Mouse (Mus musculus) neural tube, embryonic 11.5 days (tissue): ENCODE measurements around the gene Klhl35. TPM values are rescaled to one million over a fixed set of nuclear protein-coding genes. Genes with fewer than 3 reads are reported as not detected.
A peak's percentile ranks its signal among the peaks of the same experiment; 100 is the strongest.
"Not testable (repeated sequence)": the region's sequence is repeated elsewhere in the genome, so short reads cannot be mapped to it uniquely, and the experiment has no call there.

Experiments used
- ATAC-seq: fragments of 200-750 bp; cut with Nextera tagmentation; 2 replicates; pipeline ENCODE4 v1.8.0; 2017; ENCODE audit warnings: moderate number of reproducible peaks, mild to moderate bottlenecking, moderate TSS enrichment, moderate library complexity; ENCODE audit not compliant: insufficient read depth, low FRiP score, low TSS enrichment
- DNase-seq: peaks from one replicate; pipeline ENCODE4 v3.0.0-alpha.2; 2015; ENCODE audit warnings: low spot score
- H3K27ac ChIP-seq: fragments of 300-500 bp; sonication (generic); 2 replicates; pipeline ENCODE4 v1.5.1; 2014; ENCODE audit warnings: low read depth, mild to moderate bottlenecking, low read length
- H3K27me3 ChIP-seq: fragments of 300-500 bp; sonication (generic); 2 replicates; pipeline ENCODE4 v1.6.1; 2014; ENCODE audit warnings: mild to moderate bottlenecking, low read length, mixed read lengths; ENCODE audit not compliant: control insufficient read depth, insufficient read depth
- H3K36me3 ChIP-seq: fragments of 300-500 bp; sonication (generic); 2 replicates; pipeline ENCODE4 v1.6.1; 2014; ENCODE audit warnings: mild to moderate bottlenecking, low read length, moderate library complexity, mixed read lengths; ENCODE audit not compliant: control insufficient read depth, insufficient read depth
- H3K4me1 ChIP-seq: fragments of 300-500 bp; sonication (generic); 2 replicates; pipeline ENCODE4 v1.6.1; 2014; ENCODE audit warnings: low read length, mixed read lengths; ENCODE audit not compliant: control insufficient read depth, insufficient read depth
- H3K4me2 ChIP-seq: fragments of 300-500 bp; sonication (generic); 2 replicates; pipeline ENCODE4 v1.6.1; 2014; ENCODE audit warnings: low read depth, mild to moderate bottlenecking, moderate library complexity
- H3K4me3 ChIP-seq: fragments of 300-500 bp; sonication (generic); 2 replicates; pipeline ENCODE4 v1.5.1; 2014; ENCODE audit warnings: low read depth, low read length
- H3K9ac ChIP-seq: fragments of 300-500 bp; sonication (generic); 2 replicates; pipeline ENCODE4 v1.6.1; 2014; ENCODE audit warnings: mild to moderate bottlenecking, low read length
- H3K9me3 ChIP-seq: fragments of 300-500 bp; sonication (generic); 2 replicates; pipeline ENCODE4 v1.6.1; 2016; ENCODE audit warnings: low read length; ENCODE audit not compliant: control insufficient read depth
- WGBS: fragments of 180-500 bp; shearing (Covaris S2); extraction: QIAGEN DNeasy Blood & Tissue Kit; methylation state at CpG from one replicate; pipeline ENCODE4 v1.1.7; 2014; 5-methylcytosine and 5-hydroxymethylcytosine counted together
- polyA plus RNA-seq: library from polyadenylated mRNA; unstranded; fragments of >200 nt; fragmentation: Nextera tagmentation; extraction: Ambion mirVana; gene quantifications from 2 replicates; pipeline ENCODE4 v1.2.1, GENCODE M21; 2014

Gene Klhl35
- polyA plus RNA-seq, 1 experiment from 2014 or later: 31.4 TPM

DNA sequence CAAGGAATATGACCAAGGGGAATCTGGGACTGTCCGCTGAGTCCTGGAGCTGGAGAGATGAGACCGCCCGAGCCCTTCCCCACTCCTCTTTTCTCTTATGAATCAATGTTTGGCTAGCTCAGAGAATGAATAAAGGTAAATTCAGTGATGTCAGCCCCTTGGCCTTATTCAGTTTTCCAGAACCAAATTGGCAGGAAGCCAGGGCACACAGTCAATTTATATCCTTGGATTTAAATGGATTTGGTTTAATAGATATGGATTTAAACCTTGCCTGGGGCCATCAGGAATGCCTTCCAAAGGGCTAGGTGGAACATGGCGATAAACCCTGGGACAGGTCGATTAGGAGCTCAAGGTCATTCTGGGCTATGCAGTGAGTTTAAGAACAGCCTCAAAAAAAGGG lies 23.9 kb downstream of the Klhl35 start:
- Histone ChIP-seq H3K27ac (no peak overlapping the region), H3K4me3 (no peak overlapping the region), H3K4me2 (no peak overlapping the region), H3K4me1 (no peaks in the 10 kb centered on the region), H3K27me3 (no peaks in the 10 kb centered on the region), H3K9ac (no peak overlapping the region), H3K9me3 (no peaks in the 10 kb centered on the region), H3K36me3 (no peaks in the 10 kb centered on the region)
- WGBS: 84% methylated on average over 5 of the region's 5 CpGs
- DNase-seq (no peak), ATAC-seq (no peak)

DNA sequence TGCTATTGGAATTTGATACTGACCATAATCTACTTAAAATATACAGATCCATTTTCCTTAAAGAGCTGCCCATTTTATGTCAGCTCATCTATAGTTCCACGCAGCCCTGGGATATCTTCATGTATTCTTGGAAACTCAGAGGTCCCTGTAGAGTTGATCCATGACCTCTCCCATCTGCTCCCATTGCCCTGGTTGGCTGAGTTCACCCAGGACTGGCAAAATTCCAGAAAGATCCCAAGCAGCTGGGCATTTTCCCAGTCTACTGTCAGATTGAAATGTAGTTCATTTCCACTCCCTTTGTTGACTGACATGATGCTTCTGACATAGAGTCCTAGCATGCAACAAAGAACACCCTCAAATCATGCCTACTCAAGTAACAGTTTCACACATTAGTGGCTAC lies 33.3 kb downstream of the Klhl35 start:
- no peak for ATAC-seq
- H3K4me3 ChIP-seq: no peak overlapping the region
- 65% methylated on average over 1 of the region's 1 CpGs for WGBS

DNA sequence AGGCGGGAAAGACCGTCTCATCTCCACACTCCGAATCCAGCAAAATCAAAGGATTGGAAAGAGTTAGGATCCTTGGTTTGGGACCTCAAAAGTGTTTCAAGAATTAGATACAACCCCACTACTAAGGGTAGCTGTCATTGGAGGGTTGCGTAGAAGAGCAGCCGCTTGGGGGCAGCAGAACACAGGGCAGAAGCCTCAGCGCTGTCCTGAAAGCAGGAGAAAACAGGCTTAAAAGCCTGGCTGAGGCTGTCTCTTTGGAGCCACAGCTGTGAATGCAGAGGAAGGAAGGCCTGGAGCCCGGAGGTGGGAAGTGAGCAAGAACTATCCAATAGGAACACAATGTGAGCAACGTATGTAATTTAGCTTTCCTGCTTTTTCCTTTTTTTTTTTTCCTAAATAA lies 34.4 kb downstream of the Klhl35 start:
- peak; percentile 87 for DNase-seq
- no peak overlapping the region for H3K9ac ChIP-seq
- H3K4me3 ChIP-seq: no peak overlapping the region
- WGBS: 3% methylated on average over 8 of the region's 8 CpGs
- H3K4me1 ChIP-seq: no peaks in the 10 kb centered on the region
- H3K27ac ChIP-seq: no peak overlapping the region
- no peak overlapping the region for H3K4me2 ChIP-seq
- no peaks in the 10 kb centered on the region for H3K9me3 ChIP-seq
- no peaks in the 10 kb centered on the region for H3K36me3 ChIP-seq
- no peaks in the 10 kb centered on the region for H3K27me3 ChIP-seq
- no peak for ATAC-seq

More for the DNA sequence above, 33.3 kb downstream of the Klhl35 start:
- Histone ChIP-seq H3K9me3 (no peaks in the 10 kb centered on the region), H3K27ac (no peak overlapping the region), H3K4me1 (no peaks in the 10 kb centered on the region), H3K9ac (no peak overlapping the region), H3K36me3 (no peaks in the 10 kb centered on the region), H3K4me2 (no peak overlapping the region), H3K27me3 (no peaks in the 10 kb centered on the region)
- DNase-seq: no peak

DNA sequence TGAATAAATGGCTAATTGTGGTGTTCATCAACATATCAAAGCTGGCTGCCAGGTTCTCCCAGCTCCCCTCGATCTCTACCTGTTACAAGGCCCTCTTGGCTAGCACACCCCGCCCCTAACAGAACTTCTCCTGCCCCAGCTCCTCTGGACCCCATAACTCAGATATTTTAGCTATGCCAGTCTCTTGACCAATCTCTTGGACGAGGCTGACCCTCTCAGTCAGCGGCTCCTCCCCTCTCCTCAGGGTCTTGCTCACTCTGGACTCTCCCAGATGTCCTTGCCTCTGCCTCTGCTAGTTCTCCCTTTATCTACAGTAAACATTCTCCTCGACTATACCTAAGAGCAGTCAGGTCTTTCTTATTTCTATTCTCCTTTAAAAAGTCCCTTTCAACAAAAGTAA lies 34.9 kb downstream of the Klhl35 start:
- no peak for DNase-seq
- Histone ChIP-seq H3K4me1 (no peaks in the 10 kb centered on the region), H3K9ac (no peak overlapping the region), H3K4me2 (no peak overlapping the region), H3K9me3 (no peaks in the 10 kb centered on the region), H3K27me3 (no peaks in the 10 kb centered on the region), H3K4me3 (no peak overlapping the region), H3K27ac (no peak overlapping the region; the same call in 1 of the 2 replicates), H3K36me3 (no peaks in the 10 kb centered on the region)
- ATAC-seq: no peak
- WGBS: 25% methylated on average over 5 of the region's 5 CpGs

DNA sequence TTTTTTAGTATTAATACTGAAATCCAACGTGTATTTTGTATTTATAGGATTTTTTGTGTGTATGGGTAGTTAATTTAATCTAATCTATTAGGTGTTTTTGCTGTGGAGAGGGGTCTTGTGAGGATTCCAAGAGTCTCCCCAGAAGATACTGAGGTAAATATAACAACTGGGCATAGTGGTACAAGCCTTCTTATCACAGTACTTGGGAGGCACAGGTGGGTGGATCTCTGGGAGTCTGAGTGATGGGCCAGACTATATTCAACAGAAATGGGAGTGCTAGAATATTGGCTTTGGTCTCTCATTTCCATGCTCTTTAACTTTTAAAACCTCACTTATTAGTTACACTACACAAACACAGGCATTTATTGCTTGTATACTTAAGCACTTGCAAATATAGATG lies 35.3 kb downstream of the Klhl35 start:
- H3K9ac ChIP-seq: no peak overlapping the region
- no peak overlapping the region for H3K4me3 ChIP-seq
- H3K27me3 ChIP-seq: no peaks in the 10 kb centered on the region
- no peak overlapping the region for H3K27ac ChIP-seq
- no peak for DNase-seq
- H3K9me3 ChIP-seq: no peaks in the 10 kb centered on the region
- no peaks in the 10 kb centered on the region for H3K36me3 ChIP-seq
- WGBS: 46% methylated on average over 1 of the region's 1 CpGs
- H3K4me1 ChIP-seq: no peaks in the 10 kb centered on the region
- ATAC-seq: no peak
- H3K4me2 ChIP-seq: no peak overlapping the region

DNA sequence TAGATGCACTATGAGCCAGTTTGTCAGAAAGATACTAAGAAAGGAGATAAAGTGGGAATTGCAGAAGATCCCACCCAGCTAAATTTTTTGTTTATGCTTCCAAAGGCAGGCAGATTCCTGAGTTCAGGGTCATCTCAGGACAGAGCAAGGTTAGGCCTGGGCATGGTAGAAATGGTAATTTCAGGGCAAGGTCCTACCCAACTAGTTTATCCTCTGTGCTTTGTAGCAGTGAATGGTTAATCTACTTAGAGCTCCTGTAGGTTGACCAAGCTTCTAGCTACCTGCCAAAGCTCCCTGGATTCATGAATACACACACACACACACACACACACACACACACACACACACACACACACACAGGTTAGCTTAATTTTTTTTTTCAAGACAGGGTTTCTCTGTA lies 38.8 kb downstream of the Klhl35 start:
- DNase-seq (no peak), ATAC-seq (no peak)
- no peak overlapping the region for H3K27ac ChIP-seq
- H3K27me3 ChIP-seq: no peaks in the 10 kb centered on the region
- H3K4me2 ChIP-seq: no peak overlapping the region
- H3K36me3 ChIP-seq: no peaks in the 10 kb centered on the region
- H3K9ac ChIP-seq: no peak overlapping the region
- H3K9me3 ChIP-seq: no peaks in the 10 kb centered on the region
- H3K4me3 ChIP-seq: no peak overlapping the region
- H3K4me1 ChIP-seq: no peaks in the 10 kb centered on the region

DNA sequence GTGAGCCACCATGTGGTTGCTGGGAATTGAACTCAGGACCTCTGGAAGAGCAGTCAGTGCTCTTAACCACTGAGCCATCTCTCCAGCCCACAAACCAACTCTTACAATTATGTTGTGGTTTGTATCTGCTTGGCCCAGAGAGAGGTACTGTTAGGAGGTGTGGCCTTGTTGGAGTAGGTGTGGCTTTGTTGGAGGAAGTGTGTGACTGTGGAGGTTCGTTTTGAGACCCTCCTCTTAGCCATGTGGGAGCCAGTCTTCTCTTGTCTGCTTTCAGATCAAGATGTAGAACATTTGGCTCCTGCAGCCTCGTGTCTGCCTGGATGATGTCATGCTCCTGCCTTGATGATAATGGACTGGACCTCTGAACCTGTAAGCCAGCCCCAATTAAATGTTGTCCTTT lies 42.4 kb downstream of the Klhl35 start:
- H3K4me2 ChIP-seq, H3K27me3 ChIP-seq, H3K9me3 ChIP-seq, ATAC-seq, H3K36me3 ChIP-seq, H3K9ac ChIP-seq, DNase-seq, H3K4me3 ChIP-seq, H3K27ac ChIP-seq, H3K4me1 ChIP-seq: not testable (repeated sequence)
- WGBS: 33% methylated on average over 2 of the region's 2 CpGs

DNA sequence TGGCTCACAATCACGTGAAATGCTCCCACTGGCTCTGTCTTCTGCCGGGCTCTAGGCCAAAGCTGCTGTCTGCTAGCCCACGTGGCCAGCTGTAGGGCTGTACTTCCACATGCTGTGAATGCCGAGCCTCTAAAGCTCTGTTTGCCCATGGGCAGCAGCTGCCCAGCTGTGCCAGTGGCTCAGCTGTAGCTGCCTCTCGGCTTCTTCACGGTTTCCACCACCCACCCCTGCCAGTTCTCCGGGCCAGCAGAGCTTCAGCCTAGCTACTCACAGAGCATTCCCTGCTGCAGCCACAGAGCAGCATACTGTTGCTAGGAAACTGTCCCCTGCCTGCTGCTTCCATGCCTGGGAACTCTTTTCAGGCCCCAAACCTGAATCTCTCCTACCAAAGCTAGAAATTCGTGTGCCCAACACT lies 44.3 kb downstream of the Klhl35 start:
- H3K27me3 ChIP-seq: no peaks in the 10 kb centered on the region
- H3K9ac ChIP-seq: no peak overlapping the region
- no peaks in the 10 kb centered on the region for H3K4me1 ChIP-seq
- no peaks in the 10 kb centered on the region for H3K36me3 ChIP-seq
- DNase-seq (peak; percentile 29), ATAC-seq (no peak)
- WGBS: 12% methylated on average over 8 of the region's 8 CpGs
- no peak overlapping the region for H3K4me2 ChIP-seq
- H3K27ac ChIP-seq: no peak overlapping the region
- no peaks in the 10 kb centered on the region for H3K9me3 ChIP-seq
- no peak overlapping the region for H3K4me3 ChIP-seq

DNA sequence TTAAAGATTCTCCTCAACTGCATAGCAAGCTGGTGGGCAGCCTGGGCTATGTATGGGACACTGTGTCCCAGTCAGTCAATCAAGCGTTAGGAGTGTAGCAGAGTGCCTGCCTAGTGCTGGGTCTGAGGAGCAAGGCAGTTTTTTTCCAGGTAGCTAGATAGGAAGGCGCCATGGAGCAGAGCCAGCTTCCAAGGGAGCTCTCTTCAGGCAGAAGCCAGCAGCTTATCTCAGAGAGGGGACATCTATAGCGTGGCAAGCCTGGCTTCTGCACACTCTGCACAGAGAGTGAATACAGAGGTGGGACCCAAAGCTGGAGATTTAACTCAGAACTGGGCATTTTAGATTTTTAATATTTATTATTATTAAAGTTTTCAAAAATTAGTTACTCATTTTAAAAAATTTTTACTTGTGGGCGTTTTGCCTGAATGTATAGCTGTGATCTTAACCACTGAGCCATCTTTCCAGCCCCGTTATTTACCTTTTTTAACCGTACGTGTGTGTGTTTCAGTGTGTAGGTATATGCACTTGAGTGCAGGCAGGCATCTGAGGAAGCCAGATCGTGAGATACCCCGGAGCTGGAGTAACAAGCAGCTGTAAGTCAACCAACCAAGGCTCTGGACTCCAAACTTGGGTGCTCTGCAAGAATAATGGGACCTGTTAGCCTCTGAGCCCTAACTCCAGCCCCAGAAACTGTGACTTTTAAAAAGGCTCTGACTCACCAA lies 50.4 kb downstream of the Klhl35 start:
- no peaks in the 10 kb centered on the region for H3K9me3 ChIP-seq
- 87% methylated on average over 9 of the region's 9 CpGs for WGBS
- no peaks in the 10 kb centered on the region for H3K27me3 ChIP-seq
- no peak overlapping the region for H3K9ac ChIP-seq
- no peak for ATAC-seq
- H3K36me3 ChIP-seq: no peaks in the 10 kb centered on the region
- H3K4me1 ChIP-seq: no peaks in the 10 kb centered on the region
- H3K4me3 ChIP-seq: no peak overlapping the region
- H3K27ac ChIP-seq: no peak overlapping the region
- H3K4me2 ChIP-seq: no peak overlapping the region
- DNase-seq: no peak
